Mouse (Mus musculus) inflammation-experienced regulatory T-cells, adult 6 months (primary cell): ENCODE data around the gene Sipa1l2. TPM values are rescaled to one million over a fixed set of nuclear protein-coding genes. Genes with fewer than 3 reads are reported as not detected.

Experiments
- ATAC-seq: one replicate; pipeline ENCODE4 v1.8.0; 2017
- polyA plus RNA-seq, 3 experiments: library from polyadenylated mRNA; unstranded; fragments of 100-300 nt; shearing (Covaris generic); gene quantifications; one replicate each; pipeline ENCODE4 v1.2.1; 2017

The Sipa1l2 gene
- polyA plus RNA-seq, 3 experiments from 2014 or later: 0.39 to 2.2 (median 2.0) TPM

GRCm38 (mm10) chr8:125576127-125576526 lies 6.5 kb upstream of the Sipa1l2 start:
- ATAC-seq: no peak

GRCm38 (mm10) chr8:125574280-125574679 lies 4.7 kb upstream of the Sipa1l2 start:
- no peak for ATAC-seq

DNA sequence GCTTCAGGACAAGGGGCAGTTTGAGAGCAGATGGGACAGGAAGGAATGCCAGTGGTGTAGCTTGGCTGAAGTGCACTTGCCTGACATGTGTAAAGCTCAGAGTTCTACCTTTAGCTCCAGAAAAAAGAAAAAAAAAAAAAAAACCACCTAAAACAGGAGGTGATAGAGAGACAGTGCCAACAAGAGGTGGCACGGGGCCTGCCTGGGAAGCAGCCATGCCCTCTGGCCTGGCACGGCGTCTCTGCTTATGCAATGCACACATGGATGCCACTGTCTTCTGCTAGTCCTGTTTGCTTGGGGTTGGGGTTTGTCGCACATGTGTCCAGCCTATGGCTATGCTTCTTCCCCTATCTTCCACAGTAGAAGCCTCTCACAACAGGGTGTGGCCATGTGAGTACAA lies 2.6 kb upstream of the Sipa1l2 start:
- no peak for ATAC-seq

GRCm38 (mm10) chr8:125570835-125571465 lies 1.3 kb upstream of the Sipa1l2 start:
- ATAC-seq: no peak

- no peak for ATAC-seq
Observed at GRCm38 (mm10) chr8:125570389-125570788, 781 bp upstream of the Sipa1l2 start.

DNA sequence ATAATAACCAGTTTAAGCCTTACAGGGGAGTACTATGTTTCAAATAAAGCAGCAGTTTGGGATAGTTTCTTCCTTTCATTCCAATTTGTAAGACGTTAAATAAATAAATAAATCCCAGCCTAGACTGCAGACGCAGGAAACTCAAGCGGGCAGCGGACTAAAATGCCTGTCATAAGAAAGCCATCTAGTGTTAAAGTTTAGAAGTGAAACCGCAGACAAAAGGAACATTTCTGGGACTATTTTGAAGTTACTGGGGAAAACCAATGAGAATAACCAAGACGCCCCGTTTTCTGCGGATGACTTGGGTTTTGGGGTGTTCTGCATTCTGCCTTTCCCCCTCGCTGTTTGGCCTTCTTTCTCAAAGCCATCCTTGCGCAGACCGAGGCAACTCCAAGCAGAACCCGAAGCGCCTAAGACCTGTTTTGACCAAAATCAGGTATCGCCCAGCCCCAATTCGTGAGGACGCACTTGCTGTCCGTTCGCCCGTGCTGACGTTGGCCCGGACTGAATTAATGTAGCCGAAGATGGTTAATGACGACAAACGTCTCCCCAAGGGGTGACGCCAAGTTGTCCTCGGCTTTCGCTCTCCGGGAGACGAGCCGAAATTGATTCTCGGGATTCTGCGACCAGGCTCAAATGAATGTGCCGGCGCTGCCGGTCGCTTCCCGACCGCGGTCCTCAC lies 616 bp downstream of the Sipa1l2 start:
- ATAC-seq: peak; percentile 27

GRCm38 (mm10) chr8:125568421-125568850 lies 1.2 kb downstream of the Sipa1l2 start:
- ATAC-seq: no peak

GRCm38 (mm10) chr8:125567569-125567968 lies 2.0 kb downstream of the Sipa1l2 start:
- ATAC-seq: peak; percentile 57

- no peak for ATAC-seq
Observed at GRCm38 (mm10) chr8:125562878-125563277, 6.7 kb downstream of the Sipa1l2 start.

DNA sequence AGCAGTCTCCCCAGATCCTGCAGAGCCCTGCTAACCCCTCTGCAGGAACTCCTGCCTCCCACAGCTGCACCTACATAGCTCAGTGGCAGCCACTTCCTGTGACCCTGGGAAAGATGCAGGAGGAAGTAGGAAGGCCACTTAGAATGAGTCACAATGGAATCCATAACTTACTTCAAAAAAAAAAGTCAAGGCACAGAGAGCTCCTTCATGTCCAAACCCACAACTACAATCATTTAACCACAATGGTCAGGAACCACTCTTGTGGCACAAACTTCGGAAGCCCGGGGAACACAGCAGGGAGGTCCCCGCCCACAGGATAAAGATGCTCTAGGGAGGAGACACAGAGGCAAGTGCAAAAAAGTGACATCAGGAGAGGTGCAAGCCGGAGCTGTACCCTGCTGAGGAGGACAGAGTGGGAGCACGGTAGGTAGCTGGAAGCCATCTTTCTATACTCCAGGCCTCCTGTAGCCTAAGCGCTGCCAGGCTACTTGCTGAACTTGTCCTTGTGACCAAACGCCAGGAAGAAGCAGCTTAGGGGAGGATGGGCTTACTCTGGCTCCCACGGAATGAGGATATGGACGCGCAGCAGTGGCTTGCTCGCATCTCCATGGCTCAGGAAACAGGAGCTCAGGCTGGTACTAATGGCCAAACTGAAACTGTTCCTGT lies 8.7 kb downstream of the Sipa1l2 start:
- ATAC-seq: peak; percentile 12

- no peak for ATAC-seq
Observed at GRCm38 (mm10) chr8:125559066-125559653, 10.4 kb downstream of the Sipa1l2 start.

- ATAC-seq: peak; percentile 74
Observed at GRCm38 (mm10) chr8:125558109-125559065, 11.2 kb downstream of the Sipa1l2 start.

DNA sequence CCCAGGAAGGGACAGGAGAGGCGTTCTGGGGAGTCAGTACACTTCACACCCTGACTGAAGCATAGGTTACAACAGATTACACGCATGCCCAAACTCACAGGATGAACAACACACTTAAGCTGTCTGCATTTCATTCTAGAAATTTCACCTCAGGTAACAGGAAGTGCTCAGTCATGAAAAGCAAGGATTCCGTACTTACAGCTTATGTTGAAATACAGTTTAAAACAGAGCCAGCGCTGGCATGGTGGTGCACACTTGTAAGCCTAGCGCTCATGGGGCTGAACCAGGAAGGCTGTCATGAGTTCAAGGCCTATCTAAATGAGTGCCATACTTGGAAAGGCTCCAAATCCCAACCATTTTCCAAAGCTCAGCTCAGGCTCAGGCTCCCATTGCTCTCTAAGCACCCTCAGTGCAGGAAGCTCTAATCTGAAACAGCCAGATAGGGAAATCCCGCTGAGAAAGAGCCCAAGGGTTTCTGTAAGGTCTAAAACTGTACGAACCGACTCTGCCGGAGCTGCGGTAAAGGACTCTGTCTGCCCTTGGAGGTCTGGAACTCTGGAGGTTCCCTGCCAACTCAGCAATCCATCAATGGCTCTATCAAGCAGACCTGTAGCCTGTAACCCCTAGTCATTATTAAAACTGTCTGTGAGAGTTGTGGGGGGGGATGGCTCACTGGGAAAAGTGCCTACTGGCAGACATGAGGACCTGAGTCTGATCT lies 12.1 kb downstream of the Sipa1l2 start:
- ATAC-seq: peak; percentile 38

- no peak for ATAC-seq
Observed at GRCm38 (mm10) chr8:125556706-125557105, 12.9 kb downstream of the Sipa1l2 start.

GRCm38 (mm10) chr8:125550567-125550966 lies 19.0 kb downstream of the Sipa1l2 start:
- ATAC-seq: no peak

DNA sequence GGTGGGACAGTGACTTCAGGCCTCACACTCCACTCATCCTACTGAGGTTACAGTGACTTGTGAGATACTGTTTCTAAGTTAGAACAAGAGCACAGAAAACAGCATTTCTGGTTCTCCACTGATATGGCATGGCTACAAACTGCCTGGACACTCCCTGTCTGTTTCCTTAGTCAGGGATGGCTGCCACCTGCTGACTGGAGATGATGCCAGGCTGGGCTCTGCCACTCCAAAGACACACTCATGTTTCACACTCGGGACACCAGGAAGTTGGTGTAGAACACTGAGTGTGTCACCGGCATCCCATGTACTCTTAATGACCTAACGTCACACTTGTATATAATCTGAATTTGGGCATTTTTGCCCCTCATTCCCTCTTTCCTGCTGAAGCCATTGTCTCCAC lies 22.3 kb downstream of the Sipa1l2 start:
- ATAC-seq: no peak

DNA sequence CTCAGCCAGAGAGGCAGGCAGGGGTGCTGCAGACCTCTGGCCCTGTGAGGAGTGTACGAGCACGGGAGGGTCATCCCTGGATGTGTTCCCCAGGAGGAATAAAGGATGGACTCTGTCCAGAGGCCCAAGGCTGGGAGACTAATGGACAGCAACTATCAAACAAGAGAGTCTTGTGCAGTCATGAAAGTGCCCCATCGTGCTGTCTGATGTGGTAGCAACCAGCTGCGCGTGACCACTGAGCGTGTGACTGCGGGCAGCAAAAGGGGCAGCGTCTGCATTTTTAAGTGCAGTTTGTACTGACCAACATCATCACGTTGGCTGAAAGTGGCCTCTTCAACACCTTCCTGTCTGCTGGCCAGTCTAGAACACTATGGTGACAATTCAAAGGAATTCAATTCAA lies 23.7 kb downstream of the Sipa1l2 start:
- ATAC-seq: no peak

- no peak for ATAC-seq
Observed at GRCm38 (mm10) chr8:125542893-125543613, 26.6 kb downstream of the Sipa1l2 start.

GRCm38 (mm10) chr8:125539056-125540013 lies 30.3 kb downstream of the Sipa1l2 start:
- ATAC-seq: no peak

GRCm38 (mm10) chr8:125538265-125538664 lies 31.3 kb downstream of the Sipa1l2 start:
- no peak for ATAC-seq
